Mouse (Mus musculus) liver, adult 2 months (tissue): ENCODE results near the gene Zfp128.

Experiments used
- CTCF ChIP-seq: fragments of 200-500 bp; IDR thresholded peaks from 2 replicates; pipeline ENCODE4 v1.5.1; 2011; ENCODE audit warnings: low read depth, low read length, control low read depth
- POLR2A ChIP-seq: fragments of 200-500 bp; IDR thresholded peaks from 2 replicates; pipeline ENCODE4 v1.6.1; 2011; ENCODE audit warnings: low read length, control low read depth; ENCODE audit not compliant: insufficient read depth; ENCODE audit errors: extremely low read depth

DNA sequence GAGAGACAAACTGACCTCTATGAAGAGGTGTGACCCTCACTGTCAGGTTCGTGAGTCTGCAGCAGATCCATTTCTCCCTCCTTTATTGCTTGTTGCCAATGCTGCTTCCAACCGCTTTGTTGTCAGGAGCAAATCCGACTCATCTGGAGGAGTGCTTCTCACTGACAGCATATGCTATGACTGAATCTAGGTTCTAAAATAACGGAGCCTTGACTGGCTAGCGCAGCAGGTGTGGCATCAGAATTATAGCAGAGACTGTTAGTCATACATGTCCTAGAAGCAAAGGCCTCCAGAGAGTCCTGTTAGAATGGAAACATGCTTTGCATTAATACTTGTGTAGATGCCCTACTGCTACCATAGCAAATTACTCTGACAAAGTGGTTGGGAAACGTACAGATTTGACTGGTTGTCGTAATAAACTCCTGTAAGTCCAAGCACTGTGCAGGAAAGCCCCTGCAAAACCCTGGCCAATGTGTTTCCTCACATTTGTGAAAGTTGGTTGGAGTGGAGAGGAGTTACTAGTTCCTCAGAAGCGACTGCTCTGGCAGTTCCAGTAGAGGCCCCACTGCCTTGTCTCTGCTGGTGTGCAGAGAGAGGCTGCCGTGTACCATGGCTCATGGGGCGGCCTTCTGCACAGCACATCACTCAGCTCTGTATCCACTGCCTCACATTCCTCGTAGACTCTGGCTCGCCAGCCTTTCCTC lies 5.7 kb downstream of the Zfp128 start:
- TF ChIP-seq POLR2A: no peak
- TF ChIP-seq CTCF: no peak
